Mouse (Mus musculus): Measurements from ENCODE around the gene Cdc25b. TPM values are rescaled to one million over a fixed set of nuclear protein-coding genes. Genes with fewer than 3 reads are reported as not detected.
A peak's percentile ranks its signal among the peaks of the same experiment; 100 is the strongest.

Cdc25b gene
- polyA plus RNA-seq, 1 experiment from 2014 or later = 115 TPM

GRCm38 (mm10) chr2:131234127-131234650 lies 47.4 kb downstream of the Cdc25b start:
- H3K27ac ChIP-seq (ENCODE audit: low read depth, low read length) = no peak overlapping the region
- ATAC-seq (ENCODE audit: insufficient read depth, low FRiP score, low TSS enrichment) (0 out of 2 replicates have a peak, but pooled peaks have one; percentile 11), DNase-seq (ENCODE audit: low spot score) (no peak)
- peak overlapping the region; percentile 53 for H3K4me3 ChIP-seq (ENCODE audit: low read depth, low read length)
- H3K9ac ChIP-seq (ENCODE audit: low read length) = peak overlapping the region; percentile 65
- no peaks in the 10 kb centered on the region for H3K27me3 ChIP-seq (ENCODE audit: control insufficient read depth, insufficient read depth, low read length)
- no peaks in the 10 kb centered on the region for H3K36me3 ChIP-seq (ENCODE audit: control insufficient read depth, insufficient read depth, low read length)
- peaks cover 3% of the 10 kb centered on the region; the same call in 1 of the 2 replicates for H3K4me1 ChIP-seq (ENCODE audit: control insufficient read depth, insufficient read depth, low read length)
- no peaks in the 10 kb centered on the region for H3K9me3 ChIP-seq (ENCODE audit: control insufficient read depth, low read length)
- 19% methylated on average over 28 of the region's 28 CpGs for WGBS
- peak overlapping the region; percentile 93 for H3K4me2 ChIP-seq (ENCODE audit: low read depth)

- H3K27ac ChIP-seq (ENCODE audit: low read depth, low read length) = no peak overlapping the region
- no peaks in the 10 kb centered on the region for H3K27me3 ChIP-seq (ENCODE audit: control insufficient read depth, insufficient read depth, low read length)
- 77% methylated on average over 7 of the region's 7 CpGs for WGBS
- H3K9ac ChIP-seq (ENCODE audit: low read length) = no peak overlapping the region
- ATAC-seq (ENCODE audit: insufficient read depth, low FRiP score, low TSS enrichment) (no peak), DNase-seq (ENCODE audit: low spot score) (no peak)
- peak overlapping the region; percentile 93; the same call in 1 of the 2 replicates for H3K4me2 ChIP-seq (ENCODE audit: low read depth)
- H3K4me3 ChIP-seq (ENCODE audit: low read depth, low read length) = no peak overlapping the region
- peaks cover 3% of the 10 kb centered on the region; the same call in 1 of the 2 replicates for H3K4me1 ChIP-seq (ENCODE audit: control insufficient read depth, insufficient read depth, low read length)
- H3K9me3 ChIP-seq (ENCODE audit: control insufficient read depth, low read length) = no peaks in the 10 kb centered on the region
- no peaks in the 10 kb centered on the region for H3K36me3 ChIP-seq (ENCODE audit: control insufficient read depth, insufficient read depth, low read length)
Measured at GRCm38 (mm10) chr2:131234970-131235635, 48.4 kb downstream of the Cdc25b start.

- H3K9me3 ChIP-seq (ENCODE audit: control insufficient read depth, low read length) = no peaks in the 10 kb centered on the region
- H3K4me3 ChIP-seq (ENCODE audit: low read depth, low read length) = no peak overlapping the region
- no peak for DNase-seq (ENCODE audit: low spot score)
- ATAC-seq (ENCODE audit: insufficient read depth, low FRiP score, low TSS enrichment) = no peak
- no peak overlapping the region for H3K4me2 ChIP-seq (ENCODE audit: low read depth)
- H3K36me3 ChIP-seq (ENCODE audit: control insufficient read depth, insufficient read depth, low read length) = peaks cover 7% of the 10 kb centered on the region
- no peak overlapping the region for H3K27ac ChIP-seq (ENCODE audit: low read depth, low read length)
- no peak overlapping the region for H3K9ac ChIP-seq (ENCODE audit: low read length)
- no peaks in the 10 kb centered on the region for H3K4me1 ChIP-seq (ENCODE audit: control insufficient read depth, insufficient read depth, low read length)
- no peaks in the 10 kb centered on the region for H3K27me3 ChIP-seq (ENCODE audit: control insufficient read depth, insufficient read depth, low read length)
Measured at GRCm38 (mm10) chr2:131242180-131242579, 55.4 kb downstream of the Cdc25b start.

- ATAC-seq (ENCODE audit: insufficient read depth, low FRiP score, low TSS enrichment) = no peak
- Histone ChIP-seq H3K27ac (ENCODE audit: low read depth, low read length) (no peak overlapping the region), H3K4me2 (ENCODE audit: low read depth) (no peak overlapping the region), H3K9me3 (ENCODE audit: control insufficient read depth, low read length) (no peaks in the 10 kb centered on the region), H3K4me1 (ENCODE audit: control insufficient read depth, insufficient read depth, low read length) (no peaks in the 10 kb centered on the region), H3K9ac (ENCODE audit: low read length) (no peak overlapping the region), H3K4me3 (ENCODE audit: low read depth, low read length) (no peak overlapping the region), H3K27me3 (ENCODE audit: control insufficient read depth, insufficient read depth, low read length) (no peaks in the 10 kb centered on the region), H3K36me3 (ENCODE audit: control insufficient read depth, insufficient read depth, low read length) (peaks cover 7% of the 10 kb centered on the region)
- no peak for DNase-seq (ENCODE audit: low spot score)
- 89% methylated on average over 7 of the region's 7 CpGs for WGBS
Measured at GRCm38 (mm10) chr2:131242929-131243328, 56.2 kb downstream of the Cdc25b start.

Other genes starting within 250 kb of the Cdc25b start
- 5.5 and 7.4 TPM in 2 replicates for gene Gfra4, start 143.9 kb upstream of the Cdc25b start, polyA plus RNA-seq (2014; fragmentation: Nextera tagmentation; extraction: Ambion mirVana)
- 0.37 and 0.72 TPM in 2 replicates for gene Adam33, start 123.1 kb upstream of the Cdc25b start, polyA plus RNA-seq (2014; fragmentation: Nextera tagmentation; extraction: Ambion mirVana)
- gene Siglec1, start 100.2 kb upstream of the Cdc25b start, polyA plus RNA-seq (2014; fragmentation: Nextera tagmentation; extraction: Ambion mirVana) = 0.04 and 0.12 TPM in 2 replicates
- gene Hspa12b, start 59.7 kb upstream of the Cdc25b start, polyA plus RNA-seq (2014; fragmentation: Nextera tagmentation; extraction: Ambion mirVana) = 4.5 and 5.0 TPM in 2 replicates
- gene Gm11037, start 53.5 kb upstream of the Cdc25b start, polyA plus RNA-seq (2014; fragmentation: Nextera tagmentation; extraction: Ambion mirVana) = not detected in 2 replicates
- 126 and 130 TPM in 2 replicates for gene 1700037H04Rik, start 26.9 kb upstream of the Cdc25b start, polyA plus RNA-seq (2014; fragmentation: Nextera tagmentation; extraction: Ambion mirVana)
- gene Cenpb, start 6.9 kb upstream of the Cdc25b start, polyA plus RNA-seq (2014; fragmentation: Nextera tagmentation; extraction: Ambion mirVana) = 10.3 and 10.8 TPM in 2 replicates
- 5.8 and 6.0 TPM in 2 replicates for gene Spef1, start 333 bp downstream of the Cdc25b start, polyA plus RNA-seq (2014; fragmentation: Nextera tagmentation; extraction: Ambion mirVana)
- gene Ap5s1, start 20.1 kb downstream of the Cdc25b start, polyA plus RNA-seq (2014; fragmentation: Nextera tagmentation; extraction: Ambion mirVana) = 27.6 and 29.0 TPM in 2 replicates
- 14.3 and 15.2 TPM in 2 replicates for gene Mavs, start 47.1 kb downstream of the Cdc25b start, polyA plus RNA-seq (2014; fragmentation: Nextera tagmentation; extraction: Ambion mirVana)
- gene Pank2, start 75.5 kb downstream of the Cdc25b start, polyA plus RNA-seq (2014; fragmentation: Nextera tagmentation; extraction: Ambion mirVana) = 58.2 and 58.5 TPM in 2 replicates
- gene Rnf24, start 165.9 kb downstream of the Cdc25b start, polyA plus RNA-seq (2014; fragmentation: Nextera tagmentation; extraction: Ambion mirVana) = 11.0 TPM in 2 replicates